Mouse (Mus musculus) heart, embryonic 12.5 days (tissue): ENCODE measurements around the gene Baz2a. TPM values are rescaled to one million over a fixed set of nuclear protein-coding genes. Genes with fewer than 3 reads are reported as not detected.

Experiments used
- ATAC-seq: fragments of 200-750 bp; cut with Nextera tagmentation; 2 replicates; pipeline ENCODE4 v1.8.0; 2017; ENCODE audit warnings: moderate TSS enrichment, moderate library complexity; ENCODE audit not compliant: insufficient number of reproducible peaks, low FRiP score
- H3K27ac ChIP-seq: fragments of 300-500 bp; sonication (generic); 2 replicates; pipeline ENCODE4 v1.5.1; 2016; ENCODE audit warnings: mild to moderate bottlenecking, moderate library complexity; ENCODE audit not compliant: poor library complexity, severe bottlenecking
- H3K27me3 ChIP-seq: fragments of 300-500 bp; sonication (generic); replicated peaks from 2 replicates; pipeline ENCODE4 v1.6.1; 2016; ENCODE audit warnings: mild to moderate bottlenecking, moderate library complexity
- H3K36me3 ChIP-seq: fragments of 300-500 bp; sonication (generic); 2 replicates; pipeline ENCODE4 v1.6.1; 2016; ENCODE audit warnings: mild to moderate bottlenecking, moderate library complexity
- H3K4me1 ChIP-seq: fragments of 300-500 bp; sonication (generic); replicated peaks from 2 replicates; pipeline ENCODE4 v1.6.1; 2016; ENCODE audit warnings: mild to moderate bottlenecking
- H3K4me2 ChIP-seq: fragments of 300-500 bp; sonication (generic); 2 replicates; pipeline ENCODE4 v1.6.1; 2016; ENCODE audit warnings: mild to moderate bottlenecking, moderate library complexity
- H3K4me3 ChIP-seq: fragments of 300-500 bp; sonication (generic); 2 replicates; pipeline ENCODE4 v1.5.1; 2016; ENCODE audit warnings: mild to moderate bottlenecking
- H3K9ac ChIP-seq: fragments of 300-500 bp; sonication (generic); 2 replicates; pipeline ENCODE4 v1.6.1; 2016; ENCODE audit warnings: mild to moderate bottlenecking, moderate library complexity
- H3K9me3 ChIP-seq: fragments of 300-500 bp; sonication (generic); replicated peaks from 2 replicates; pipeline ENCODE4 v1.6.1; 2016; ENCODE audit warnings: mild to moderate bottlenecking, moderate library complexity
- WGBS: fragments of 180-500 bp; shearing (Covaris S2); methylation state at CpG from one replicate; pipeline ENCODE4 v1.1.7; 2016; 5-methylcytosine and 5-hydroxymethylcytosine counted together
- polyA plus RNA-seq: library from polyadenylated mRNA; unstranded; fragments of >200 nt; fragmentation: Nextera tagmentation; extraction: Ambion mirVana; gene quantifications from 2 replicates; pipeline ENCODE4 v1.2.1, GENCODE M21; 2016

The Baz2a gene
- polyA plus RNA-seq, 1 experiment from 2014 or later: 11.3 TPM

DNA sequence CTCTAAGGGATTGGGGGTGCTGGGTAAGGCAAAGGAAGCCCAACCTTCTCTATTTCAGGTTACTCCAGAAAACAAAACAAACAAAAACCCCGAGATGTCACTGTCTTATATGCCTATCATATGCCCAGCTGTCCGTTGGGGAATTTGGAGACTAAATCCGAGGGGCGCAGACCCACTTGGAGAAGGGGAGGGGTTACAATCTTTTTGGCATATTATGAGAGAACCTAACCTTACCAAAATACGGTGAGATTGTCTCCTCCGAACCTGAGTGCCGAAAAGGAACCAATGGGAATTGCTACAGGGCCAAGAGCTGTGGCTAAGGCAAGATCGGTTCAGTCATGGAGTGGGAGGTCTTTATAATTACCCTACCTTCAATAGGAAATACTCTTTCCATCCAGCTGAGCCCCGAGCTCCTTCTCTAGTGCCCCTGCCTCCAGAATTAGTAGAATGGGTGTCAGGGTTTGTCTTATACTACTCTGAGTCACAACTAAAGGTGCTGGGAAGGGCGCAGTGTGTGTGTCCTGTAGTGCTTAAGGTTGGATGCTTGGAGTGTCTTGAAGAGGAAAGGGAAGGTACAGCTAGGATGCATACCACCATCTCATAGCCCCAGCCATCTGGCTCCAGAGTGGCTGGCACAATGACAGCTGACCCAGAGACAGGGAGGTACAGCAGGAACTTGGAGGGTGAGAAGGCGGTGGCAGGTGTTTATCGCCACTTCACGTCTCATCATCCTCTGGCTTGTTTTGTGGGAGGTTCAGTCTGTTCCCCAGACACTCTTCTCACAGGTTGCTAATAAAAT lies 2.3 kb downstream of the Baz2a start:
- Histone ChIP-seq H3K36me3 (peaks cover 14% of the 10 kb centered on the region), H3K9me3 (no peaks in the 10 kb centered on the region), H3K9ac (peak overlapping the region; percentile 90), H3K4me1 (peaks cover 66% of the 10 kb centered on the region), H3K4me3 (peak overlapping the region; percentile 73), H3K4me2 (peak overlapping the region; percentile 97), H3K27me3 (no peaks in the 10 kb centered on the region), H3K27ac (peak overlapping the region; percentile 98)
- 27% methylated on average over 13 of the region's 13 CpGs for WGBS
- ATAC-seq: no peak

DNA sequence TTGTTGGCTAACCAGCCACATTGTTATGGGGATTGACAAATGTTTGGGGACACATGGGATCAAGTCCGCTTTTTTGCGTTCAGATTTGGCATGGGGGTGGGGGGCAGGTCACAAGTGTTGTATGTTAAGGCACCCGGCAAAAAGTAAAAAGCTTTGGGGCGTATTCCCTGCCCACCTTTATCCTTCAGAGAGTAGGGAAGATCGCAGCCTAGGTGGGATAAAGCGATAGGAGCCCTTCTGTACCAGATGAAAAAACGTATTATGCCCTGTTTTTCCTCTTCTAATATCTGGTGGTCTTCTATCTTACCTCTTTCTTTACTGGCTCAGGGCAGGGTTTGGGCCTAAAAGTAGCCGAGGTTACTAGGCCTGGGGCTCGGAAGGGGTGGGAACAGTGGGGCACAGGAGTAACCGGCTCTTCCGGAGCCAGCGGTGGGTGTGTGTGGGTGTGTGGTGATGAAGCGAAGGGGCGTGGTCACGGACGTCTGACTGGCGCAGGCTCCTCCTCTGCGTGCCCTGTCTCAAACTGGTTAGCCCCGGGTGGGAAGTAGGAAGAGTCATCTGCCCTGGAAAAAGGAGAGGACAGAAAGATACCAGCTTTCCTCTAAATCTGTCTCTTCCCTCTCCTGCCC lies 3.1 kb downstream of the Baz2a start:
- H3K27me3 ChIP-seq: no peaks in the 10 kb centered on the region
- H3K36me3 ChIP-seq: peaks cover 6% of the 10 kb centered on the region
- ATAC-seq: peak; percentile 81
- 12% methylated on average over 19 of the region's 19 CpGs for whole genome bisulfite sequencing
- H3K4me1 ChIP-seq: peaks cover 62% of the 10 kb centered on the region
- H3K27ac ChIP-seq: peak overlapping the region; percentile 98
- H3K9ac ChIP-seq: peak overlapping the region; percentile 90; the same call in 1 of the 2 replicates
- H3K4me3 ChIP-seq: peak overlapping the region; percentile 73
- no peaks in the 10 kb centered on the region for H3K9me3 ChIP-seq
- peak overlapping the region; percentile 97 for H3K4me2 ChIP-seq

DNA sequence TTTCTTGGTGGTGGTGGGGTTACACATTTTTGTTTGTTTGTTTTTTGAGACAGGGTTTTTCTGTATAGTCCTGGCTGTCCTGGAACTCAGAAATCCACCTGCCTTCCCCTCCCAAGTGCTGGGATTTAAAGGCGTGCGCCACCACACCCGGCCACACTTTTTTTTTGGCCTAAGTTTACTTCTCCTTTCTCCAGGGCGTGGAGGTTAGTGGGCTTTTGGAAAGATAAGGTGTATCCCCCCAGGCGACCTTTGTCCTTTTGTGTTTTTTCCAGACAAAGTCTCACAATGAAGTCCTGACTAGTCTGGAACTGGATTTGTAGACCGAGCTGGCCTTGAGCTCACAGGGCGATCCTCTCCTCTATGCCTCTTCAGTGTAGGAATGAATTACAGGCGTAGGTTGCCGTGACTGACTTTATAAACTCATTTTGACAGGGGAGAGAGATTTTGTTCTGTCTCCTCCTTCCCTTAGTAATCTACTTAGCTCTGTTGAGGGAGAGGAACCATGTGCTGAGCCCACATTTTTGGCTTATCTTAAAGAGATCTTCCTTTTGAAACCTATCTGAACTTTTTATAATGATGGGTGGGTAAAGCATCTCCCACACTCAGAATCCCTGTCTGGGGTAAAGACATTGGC lies 3.7 kb downstream of the Baz2a start:
- 28% methylated on average over 9 of the region's 9 CpGs for WGBS
- Histone ChIP-seq H3K4me1 (peaks cover 56% of the 10 kb centered on the region), H3K27me3 (no peaks in the 10 kb centered on the region), H3K27ac (peak overlapping the region; percentile 98), H3K9ac (no peak overlapping the region), H3K4me2 (peak overlapping the region; percentile 97), H3K4me3 (peak overlapping the region; percentile 73), H3K36me3 (no peaks in the 10 kb centered on the region), H3K9me3 (no peaks in the 10 kb centered on the region)
- ATAC-seq: no peak

DNA sequence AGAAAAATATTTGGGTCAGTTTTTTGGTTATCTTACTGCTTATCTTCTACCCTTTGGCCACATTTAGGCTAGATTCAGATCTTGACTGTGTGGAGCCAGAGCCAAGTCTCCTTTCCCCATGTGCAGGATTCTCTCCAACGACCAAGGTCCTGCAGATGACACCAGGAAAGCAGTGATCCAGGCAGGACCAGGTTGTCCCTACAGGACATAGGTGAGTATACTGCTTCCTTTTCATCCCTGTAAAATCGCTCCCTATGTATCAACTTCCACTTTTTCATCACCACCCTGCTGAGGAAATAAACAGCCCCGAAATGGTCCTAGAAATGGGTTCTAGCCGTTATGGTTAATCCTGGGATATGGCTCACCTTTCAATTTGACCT lies 4.9 kb downstream of the Baz2a start:
- WGBS: 21% methylated on average over 4 of the region's 4 CpGs
- Histone ChIP-seq H3K4me3 (peak overlapping the region; percentile 78; the same call in 1 of the 2 replicates), H3K27ac (no peak overlapping the region), H3K9ac (peak overlapping the region; percentile 84; the same call in 1 of the 2 replicates), H3K4me2 (peak overlapping the region; percentile 83; the same call in 1 of the 2 replicates), H3K4me1 (peaks cover 51% of the 10 kb centered on the region), H3K36me3 (peaks cover 4% of the 10 kb centered on the region; the same call in 1 of the 2 replicates), H3K9me3 (no peaks in the 10 kb centered on the region), H3K27me3 (no peaks in the 10 kb centered on the region)
- no peak for ATAC-seq

DNA sequence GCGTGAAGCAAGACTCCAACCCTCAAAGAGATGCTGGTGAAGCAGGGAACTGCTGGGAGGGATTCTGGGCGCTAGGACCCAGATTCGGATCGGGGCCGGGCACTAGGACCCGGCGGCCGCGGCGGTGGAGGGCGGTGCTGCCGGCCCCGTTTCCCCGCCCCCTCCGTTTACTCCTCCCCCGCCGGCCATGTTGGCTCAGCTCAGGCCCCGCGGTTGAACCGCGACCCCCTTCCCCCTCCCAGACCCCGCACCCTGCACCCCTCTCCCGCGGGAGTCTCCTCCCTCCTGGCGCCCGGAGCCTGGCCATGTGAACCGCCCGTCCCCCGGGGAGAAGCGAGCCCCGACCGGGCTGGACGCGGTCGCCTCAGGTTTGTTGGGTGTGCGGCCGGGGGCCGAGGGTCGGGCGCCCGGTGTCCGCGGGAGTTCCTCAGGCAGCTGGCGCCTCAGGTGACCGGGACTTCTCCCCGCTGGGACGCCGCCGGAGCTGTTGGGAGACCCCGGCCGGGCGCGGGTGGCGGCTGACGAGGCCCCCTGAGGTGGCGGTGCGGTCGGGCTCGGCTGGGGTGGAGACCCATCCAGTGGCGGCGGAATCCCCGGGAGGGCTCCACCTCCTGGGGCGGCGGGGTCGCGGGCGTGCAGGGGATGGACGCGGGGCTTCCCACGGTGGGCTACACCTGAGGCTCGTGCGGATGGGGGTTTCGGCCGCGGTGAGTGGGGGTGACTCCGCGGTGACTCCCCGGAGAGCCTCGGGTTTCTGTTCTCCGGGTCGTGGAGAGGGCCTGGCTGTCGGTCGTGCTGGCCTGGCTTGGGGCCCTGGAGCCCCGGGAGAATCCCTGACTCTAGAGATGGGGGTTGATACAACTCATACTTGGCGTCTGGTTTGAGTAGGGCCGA lies 5.6 kb downstream of the Baz2a start:
- under 1% methylated on average over 84 of the region's 86 CpGs for WGBS
- peak; percentile 76 for ATAC-seq

DNA sequence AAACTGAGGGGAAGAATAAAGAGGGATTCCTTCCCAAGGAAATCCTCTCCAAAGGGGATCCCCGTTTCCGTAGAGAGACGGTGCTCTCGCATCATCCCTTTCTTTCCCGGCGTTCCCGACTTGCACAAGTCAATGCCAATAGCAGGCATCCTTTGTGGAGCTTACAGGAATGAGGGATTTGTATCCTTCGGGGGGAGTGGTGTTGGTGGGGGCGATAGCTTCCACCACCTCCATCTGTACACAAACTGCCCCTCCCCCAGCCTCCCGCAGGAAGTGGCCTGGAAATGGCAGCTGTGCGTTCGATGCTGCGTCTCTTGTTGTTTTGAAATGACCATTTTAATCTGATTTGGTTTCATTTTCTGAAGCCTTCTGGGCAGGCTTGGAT lies 6.2 kb downstream of the Baz2a start:
- Histone ChIP-seq H3K36me3 (peaks cover 4% of the 10 kb centered on the region; the same call in 1 of the 2 replicates), H3K4me2 (peak overlapping the region; percentile 83), H3K4me1 (peaks cover 41% of the 10 kb centered on the region), H3K27me3 (no peaks in the 10 kb centered on the region), H3K4me3 (peak overlapping the region; percentile 78), H3K9ac (peak overlapping the region; percentile 84), H3K27ac (peak overlapping the region; percentile 54), H3K9me3 (no peaks in the 10 kb centered on the region)
- ATAC-seq: no peak
- WGBS: under 1% methylated on average over 13 of the region's 13 CpGs

More for the DNA sequence above, 5.6 kb downstream of the Baz2a start:
- Histone ChIP-seq H3K4me2 (peak overlapping the region; percentile 83), H3K9ac (peak overlapping the region; percentile 84), H3K27me3 (no peaks in the 10 kb centered on the region), H3K9me3 (no peaks in the 10 kb centered on the region), H3K36me3 (peaks cover 4% of the 10 kb centered on the region; the same call in 1 of the 2 replicates), H3K4me1 (peaks cover 45% of the 10 kb centered on the region), H3K4me3 (peak overlapping the region; percentile 78), H3K27ac (peak overlapping the region; percentile 54)

DNA sequence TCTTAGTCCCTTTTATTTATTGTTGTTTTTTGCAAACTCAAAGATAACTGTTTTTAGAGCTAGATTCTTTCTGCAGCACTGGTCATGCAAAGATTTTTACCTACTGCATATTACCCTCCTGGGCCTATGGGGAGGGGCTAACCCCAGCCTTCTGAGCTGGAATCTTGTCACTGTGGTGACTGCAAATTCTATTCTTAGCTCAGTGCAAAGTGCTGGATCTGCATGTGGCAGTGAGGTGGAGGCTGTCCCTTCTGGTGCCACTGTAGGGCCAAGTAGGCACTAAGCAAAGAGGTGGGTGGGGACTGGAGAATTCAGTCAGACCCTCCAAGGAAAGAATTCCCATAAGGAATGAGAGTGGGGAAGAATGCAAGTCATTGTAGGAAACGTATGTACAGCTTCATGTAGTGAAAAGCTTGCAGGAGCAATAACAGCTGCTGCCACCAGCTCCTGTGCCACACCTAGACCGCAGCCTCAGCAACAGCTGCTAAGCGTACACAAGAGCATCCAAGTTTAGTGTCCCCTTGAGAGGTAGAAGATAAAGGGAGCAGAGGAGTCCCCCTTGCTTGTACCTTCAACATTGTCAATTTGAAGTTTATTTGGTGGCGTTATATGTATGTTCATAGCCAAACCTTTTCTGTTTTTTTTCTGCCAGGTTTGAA lies 18.9 kb downstream of the Baz2a start:
- Histone ChIP-seq H3K27ac (peak overlapping the region; percentile 64; the same call in 1 of the 2 replicates), H3K4me3 (no peak overlapping the region), H3K4me1 (peaks cover 10% of the 10 kb centered on the region), H3K4me2 (peak overlapping the region; percentile 6; the same call in 1 of the 2 replicates), H3K9me3 (no peaks in the 10 kb centered on the region), H3K27me3 (no peaks in the 10 kb centered on the region), H3K9ac (no peak overlapping the region), H3K36me3 (peaks cover 54% of the 10 kb centered on the region)
- 69% methylated on average over 4 of the region's 4 CpGs for WGBS
- ATAC-seq: peak; percentile 48; the same call in 1 of the 2 replicates

DNA sequence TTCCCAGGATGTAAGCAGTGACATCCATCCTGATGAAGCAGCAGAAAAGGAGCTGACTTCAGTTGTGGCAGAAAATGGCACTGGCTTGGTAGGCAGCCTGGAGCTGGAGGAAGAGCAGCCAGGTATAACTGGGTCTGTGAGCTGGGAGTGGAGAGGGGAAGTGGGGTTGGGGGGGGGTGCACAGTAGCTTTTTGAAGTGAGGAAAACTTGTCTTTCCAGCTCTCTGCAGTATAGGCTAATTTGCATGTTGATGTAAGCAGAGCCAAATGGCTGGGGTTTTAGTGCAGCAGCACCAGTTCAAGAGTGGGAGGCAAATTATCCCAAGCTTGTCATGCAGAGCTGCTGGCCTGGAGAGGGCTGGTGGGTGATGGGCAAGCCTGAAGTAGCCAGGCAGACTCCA lies 19.9 kb downstream of the Baz2a start:
- Histone ChIP-seq H3K36me3 (peaks cover 64% of the 10 kb centered on the region), H3K4me3 (no peak overlapping the region), H3K4me2 (no peak overlapping the region), H3K9me3 (no peaks in the 10 kb centered on the region), H3K4me1 (peaks cover 10% of the 10 kb centered on the region), H3K9ac (no peak overlapping the region), H3K27me3 (no peaks in the 10 kb centered on the region), H3K27ac (no peak overlapping the region)
- ATAC-seq: no peak

DNA sequence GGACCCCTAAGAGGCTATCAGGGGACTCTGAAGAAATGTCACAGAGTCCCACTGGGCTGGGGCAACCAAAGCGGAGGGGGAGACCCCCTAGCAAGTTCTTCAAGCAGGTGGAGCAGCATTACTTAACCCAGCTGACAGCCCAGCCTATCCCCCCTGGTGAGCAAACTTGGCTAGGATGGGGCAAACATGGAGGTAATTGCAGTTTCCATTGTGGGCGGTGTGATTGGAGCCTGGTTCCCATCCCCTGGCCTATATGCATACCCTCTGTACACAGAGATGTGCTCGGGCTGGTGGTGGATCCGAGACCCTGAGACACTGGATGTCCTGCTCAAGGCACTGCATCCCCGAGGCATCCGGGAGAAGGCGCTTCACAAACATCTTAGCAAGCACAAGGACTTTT lies 32.5 kb downstream of the Baz2a start:
- no peak overlapping the region for H3K4me2 ChIP-seq
- no peaks in the 10 kb centered on the region for H3K9me3 ChIP-seq
- 89% methylated on average over 7 of the region's 7 CpGs for WGBS
- ATAC-seq: no peak
- H3K9ac ChIP-seq: no peak overlapping the region
- H3K4me1 ChIP-seq: peaks cover 4% of the 10 kb centered on the region; the same call in 1 of the 2 replicates
- H3K36me3 ChIP-seq: peaks cover 93% of the 10 kb centered on the region
- H3K4me3 ChIP-seq: no peak overlapping the region
- H3K27ac ChIP-seq: no peak overlapping the region
- no peaks in the 10 kb centered on the region for H3K27me3 ChIP-seq

DNA sequence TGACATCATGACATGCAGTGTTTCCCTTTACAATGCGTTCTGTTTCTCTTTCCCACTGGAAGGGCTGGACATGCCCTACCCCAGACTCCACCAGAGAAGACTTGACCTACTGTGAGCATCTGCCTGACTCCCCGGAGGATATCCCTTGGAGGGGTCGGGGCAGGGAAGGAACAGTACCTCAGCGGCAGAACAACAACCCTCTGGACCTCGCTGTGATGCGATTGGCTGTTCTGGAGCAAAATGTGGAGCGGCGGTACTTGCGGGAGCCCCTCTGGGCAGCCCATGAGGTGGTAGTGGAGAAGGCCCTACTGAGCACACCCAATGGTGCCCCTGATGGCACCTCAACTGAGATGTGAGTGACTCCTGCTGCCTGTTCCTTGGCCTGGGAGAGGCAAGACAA lies 33.5 kb downstream of the Baz2a start:
- H3K9ac ChIP-seq: no peak overlapping the region
- H3K4me2 ChIP-seq: no peak overlapping the region
- H3K4me3 ChIP-seq: no peak overlapping the region
- H3K4me1 ChIP-seq: peaks cover 4% of the 10 kb centered on the region; the same call in 1 of the 2 replicates
- no peak for ATAC-seq
- H3K9me3 ChIP-seq: no peaks in the 10 kb centered on the region
- 89% methylated on average over 9 of the region's 9 CpGs for WGBS
- no peak overlapping the region for H3K27ac ChIP-seq
- H3K36me3 ChIP-seq: peaks cover 90% of the 10 kb centered on the region
- no peaks in the 10 kb centered on the region for H3K27me3 ChIP-seq
